Mouse (Mus musculus) stomach, postnatal 0 days (tissue): ENCODE results near the gene Xpo5.

Experiments
- CTCF ChIP-seq: IDR thresholded peaks from 2 replicates; pipeline ENCODE4 v1.5.1; 2016; ENCODE audit warnings: antibody characterized with exemption, low read depth, mild to moderate bottlenecking, moderate library complexity
- EP300 ChIP-seq: optimal IDR thresholded peaks from 2 replicates; pipeline ENCODE3; 2016; ENCODE audit warnings: antibody characterized with exemption

DNA sequence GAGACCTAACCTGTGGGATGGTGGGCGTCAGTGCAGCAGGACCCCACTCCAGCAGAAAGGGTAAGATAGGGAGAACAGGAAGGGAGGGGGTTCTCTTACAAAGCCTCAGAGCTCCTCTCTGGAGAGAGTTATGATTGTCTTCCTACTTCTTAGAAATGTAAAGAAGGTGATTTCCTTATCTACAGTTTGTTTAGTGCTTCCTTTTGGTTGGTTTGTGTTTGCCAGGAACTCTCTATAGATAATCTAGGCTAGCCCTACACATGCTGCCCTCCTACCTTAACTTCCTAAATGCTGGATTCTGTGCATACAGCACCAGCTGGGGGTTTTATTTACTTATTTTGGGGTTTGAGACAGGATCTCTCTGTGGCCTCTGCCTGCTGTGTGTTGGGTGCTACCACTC, 33.5 kb downstream of the Xpo5 start:
- TF ChIP-seq CTCF (no peak), EP300 (no peak)
